Mouse (Mus musculus) heart, adult 2 months (tissue): Measurements from ENCODE around the gene 1700113H08Rik. TPM values are rescaled to one million over a fixed set of nuclear protein-coding genes. Genes with fewer than 3 reads are reported as not detected.

Source experiments
- DNase-seq, 2 experiments: peaks; one replicate each; pipeline ENCODE4 v3.0.0; 2021
- H3K27ac ChIP-seq: fragments of 200-600 bp; 2 replicates; pipeline ENCODE4 v1.8.1; 2022
- H3K27me3 ChIP-seq: fragments of 200-500 bp; 2 replicates; pipeline ENCODE4 v1.6.1; 2012; ENCODE audit warnings: mild to moderate bottlenecking, low read length, inconsistent platforms, mixed read lengths; ENCODE audit not compliant: control insufficient read depth, insufficient read depth
- H3K36me3 ChIP-seq: fragments of 200-500 bp; 2 replicates; pipeline ENCODE4 v1.6.1; 2012; ENCODE audit warnings: low read length, inconsistent platforms; ENCODE audit not compliant: control insufficient read depth, insufficient read depth
- H3K4me1 ChIP-seq: fragments of 200-500 bp; 2 replicates; pipeline ENCODE4 v1.6.1; 2011; ENCODE audit warnings: low read length; ENCODE audit not compliant: control insufficient read depth, insufficient read depth
- H3K4me3 ChIP-seq: fragments of 200-600 bp; 2 replicates; pipeline ENCODE4 v1.8.1; 2022
- H3K79me2 ChIP-seq: fragments of 200-500 bp; replicated peaks from 2 replicates; pipeline ENCODE4 v1.6.1; 2012; ENCODE audit warnings: mild to moderate bottlenecking, inconsistent platforms, low read length, moderate library complexity, mixed read lengths; ENCODE audit not compliant: control insufficient read depth, insufficient read depth
- H3K9ac ChIP-seq: fragments of 200-500 bp; 2 replicates; pipeline ENCODE4 v1.6.1; 2012; ENCODE audit warnings: low read depth, mild to moderate bottlenecking, control low read depth, inconsistent platforms, low read length, mixed read lengths
- CTCF ChIP-seq: fragments of 200-600 bp; IDR thresholded peaks from 2 replicates; pipeline ENCODE4 v1.8.1; 2022; ENCODE audit warnings: antibody characterized with exemption, mild to moderate bottlenecking, moderate library complexity
- EP300 ChIP-seq: fragments of 200-500 bp; IDR thresholded peaks from 2 replicates; pipeline ENCODE4 v1.6.1; 2011; ENCODE audit warnings: low read depth, low read length, control low read depth; ENCODE audit not compliant: insufficient read depth
- POLR2A ChIP-seq: fragments of 200-500 bp; IDR thresholded peaks from 2 replicates; pipeline ENCODE4 v1.6.1; 2011; ENCODE audit warnings: mild to moderate bottlenecking, low read depth, low read length, control low read depth; ENCODE audit not compliant: insufficient read depth
- WGBS: fragments of 180-500 bp; shearing (Covaris S2); methylation state at CpG from one replicate; pipeline ENCODE4 v1.1.7; 2018; 5-methylcytosine and 5-hydroxymethylcytosine counted together
- intact Hi-C: fragments of 180-260 bp; cut with DNase I; formaldehyde crosslinking; loops from one replicate; pipeline ENCODE4 v1.15.1; 2025
- polyA plus RNA-seq: library from polyadenylated mRNA; depleted of rRNA; stranded (reverse); fragments of >200 nt; gene quantifications from 2 replicates; pipeline ENCODE4 v1.2.3, GENCODE M21; 2012
- total RNA-seq, 2 experiments: library from RNA; stranded (reverse); gene quantifications; 2 replicates each; pipeline ENCODE4 v1.2.3; 2021

The 1700113H08Rik gene
- total and polyA plus RNA-seq, 3 experiments, result 0.12 TPM; not detected in 2

- WGBS, result 89% methylated on average over 2 of the region's 2 CpGs
- intact Hi-C loops, result no loop called here
- Histone ChIP-seq H3K27me3 (no peaks in the 10 kb centered on the region), H3K36me3 (no peaks in the 10 kb centered on the region), H3K79me2 (no peaks in the 10 kb centered on the region), H3K9ac (no peak overlapping the region), H3K27ac (no peak overlapping the region), H3K4me1 (no peaks in the 10 kb centered on the region), H3K4me3 (no peak overlapping the region)
- TF ChIP-seq POLR2A (no peak), EP300 (no peak), CTCF (no peak)
- DNase-seq, result no peak
These were observed 140.9 kb downstream of the 1700113H08Rik start for GRCm38 (mm10) chr10:87198720-87199119.

GRCm38 (mm10) chr10:87209466-87209865, 151.6 kb downstream of the 1700113H08Rik start:
- Histone ChIP-seq H3K79me2 (no peaks in the 10 kb centered on the region), H3K4me3 (no peak overlapping the region), H3K27ac (no peak overlapping the region), H3K36me3 (no peaks in the 10 kb centered on the region), H3K4me1 (no peaks in the 10 kb centered on the region), H3K27me3 (no peaks in the 10 kb centered on the region), H3K9ac (no peak overlapping the region)
- DNase-seq, result no peak
- intact Hi-C loops, result no loop called here
- TF ChIP-seq POLR2A (no peak), CTCF (no peak), EP300 (no peak)
- WGBS, result 77% methylated on average over 1 of the region's 1 CpGs

GRCm38 (mm10) chr10:87211046-87211445, 153.2 kb downstream of the 1700113H08Rik start:
- H3K79me2 ChIP-seq, result no peaks in the 10 kb centered on the region
- no peaks in the 10 kb centered on the region for H3K4me1 ChIP-seq
- H3K36me3 ChIP-seq, result no peaks in the 10 kb centered on the region
- DNase-seq, result no peak
- no peak for TF ChIP-seq CTCF
- no peak for TF ChIP-seq POLR2A
- no peak for TF ChIP-seq EP300
- H3K4me3 ChIP-seq, result no peak overlapping the region
- H3K9ac ChIP-seq, result no peak overlapping the region
- intact Hi-C loops, result no loop called here
- H3K27me3 ChIP-seq, result no peaks in the 10 kb centered on the region
- WGBS, result 69% methylated on average over 4 of the region's 4 CpGs
- H3K27ac ChIP-seq, result no peak overlapping the region

GRCm38 (mm10) chr10:87212854-87213253, 155.0 kb downstream of the 1700113H08Rik start:
- WGBS, result 51% methylated on average over 2 of the region's 2 CpGs
- intact Hi-C loops, result no loop called here
- DNase-seq, result no peak
- Histone ChIP-seq H3K36me3 (no peaks in the 10 kb centered on the region), H3K4me1 (no peaks in the 10 kb centered on the region), H3K79me2 (no peaks in the 10 kb centered on the region), H3K27ac (no peak overlapping the region), H3K4me3 (no peak overlapping the region), H3K27me3 (no peaks in the 10 kb centered on the region), H3K9ac (no peak overlapping the region)
- TF ChIP-seq POLR2A (no peak), CTCF (no peak), EP300 (no peak)

- Histone ChIP-seq H3K79me2 (no peaks in the 10 kb centered on the region), H3K27me3 (no peaks in the 10 kb centered on the region), H3K4me3 (no peak overlapping the region), H3K4me1 (no peaks in the 10 kb centered on the region), H3K9ac (no peak overlapping the region), H3K27ac (no peak overlapping the region), H3K36me3 (no peaks in the 10 kb centered on the region)
- 59% methylated on average over 31 of the region's 31 CpGs for WGBS
- intact Hi-C loops, result no loop called here
- no peak for TF ChIP-seq EP300
- DNase-seq, result no peak
These were observed 172.4 kb downstream of the 1700113H08Rik start for GRCm38 (mm10) chr10:87230071-87230910.

GRCm38 (mm10) chr10:87239332-87240008, 181.6 kb downstream of the 1700113H08Rik start:
- Histone ChIP-seq H3K36me3 (no peaks in the 10 kb centered on the region), H3K79me2 (no peaks in the 10 kb centered on the region), H3K9ac (no peak overlapping the region), H3K4me3 (no peak overlapping the region), H3K4me1 (no peaks in the 10 kb centered on the region), H3K27me3 (no peaks in the 10 kb centered on the region), H3K27ac (no peak overlapping the region)
- intact Hi-C loops, result no loop called here
- DNase-seq, result no peak
- TF ChIP-seq POLR2A, result no peak
- no peak for TF ChIP-seq EP300
- TF ChIP-seq CTCF, result no peak
- WGBS, result 78% methylated on average over 9 of the region's 9 CpGs
